Mouse (Mus musculus) hindbrain, embryonic 15.5 days (tissue): ENCODE measurements around the gene Atp2b4. TPM values are rescaled to one million over a fixed set of nuclear protein-coding genes. Genes with fewer than 3 reads are reported as not detected.
"Not testable (repeated sequence)": the region's sequence is repeated elsewhere in the genome, so short reads cannot be mapped to it uniquely, and the experiment has no call there.

Source experiments
- ATAC-seq: fragments of 200-750 bp; cut with Nextera tagmentation; 2 replicates; pipeline ENCODE4 v1.8.0; 2017; ENCODE audit warnings: low read depth, moderate number of reproducible peaks, moderate TSS enrichment; ENCODE audit not compliant: low FRiP score
- H3K27ac ChIP-seq: fragments of 300-500 bp; sonication (generic); replicated peaks from 2 replicates; pipeline ENCODE4 v1.5.1; 2015; ENCODE audit warnings: mild to moderate bottlenecking, inconsistent platforms
- H3K27me3 ChIP-seq: fragments of 300-500 bp; sonication (generic); 2 replicates; pipeline ENCODE4 v1.6.1; 2015; ENCODE audit warnings: control low read depth, inconsistent platforms
- H3K36me3 ChIP-seq: fragments of 300-500 bp; sonication (generic); 2 replicates; pipeline ENCODE4 v1.6.1; 2015; ENCODE audit warnings: control low read depth, inconsistent platforms
- H3K4me1 ChIP-seq: fragments of 300-500 bp; sonication (generic); replicated peaks from 2 replicates; pipeline ENCODE4 v1.6.1; 2015; ENCODE audit warnings: control low read depth, inconsistent platforms
- H3K4me2 ChIP-seq: fragments of 300-500 bp; sonication (generic); 2 replicates; pipeline ENCODE4 v1.6.1; 2015; ENCODE audit warnings: moderate library complexity, mild to moderate bottlenecking, inconsistent platforms
- H3K4me3 ChIP-seq: fragments of 300-500 bp; sonication (generic); 2 replicates; pipeline ENCODE4 v1.5.1; 2015; ENCODE audit warnings: mild to moderate bottlenecking, inconsistent platforms
- H3K9ac ChIP-seq: fragments of 300-500 bp; sonication (generic); 2 replicates; pipeline ENCODE4 v1.6.1; 2015; ENCODE audit warnings: inconsistent platforms
- H3K9me3 ChIP-seq: fragments of 300-500 bp; sonication (generic); 2 replicates; pipeline ENCODE4 v1.6.1; 2016; ENCODE audit warnings: control low read depth, inconsistent platforms
- WGBS: fragments of 180-500 bp; shearing (Covaris S2); methylation state at CpG from one replicate; pipeline ENCODE4 v1.1.7; 2015; 5-methylcytosine and 5-hydroxymethylcytosine counted together
- polyA plus RNA-seq: library from polyadenylated mRNA; unstranded; fragments of >200 nt; fragmentation: Nextera tagmentation; extraction: Ambion mirVana; gene quantifications from 2 replicates; pipeline ENCODE4 v1.2.1, GENCODE M21; 2015

Atp2b4 gene
- polyA plus RNA-seq, 1 experiment from 2014 or later: 11.8 TPM

DNA sequence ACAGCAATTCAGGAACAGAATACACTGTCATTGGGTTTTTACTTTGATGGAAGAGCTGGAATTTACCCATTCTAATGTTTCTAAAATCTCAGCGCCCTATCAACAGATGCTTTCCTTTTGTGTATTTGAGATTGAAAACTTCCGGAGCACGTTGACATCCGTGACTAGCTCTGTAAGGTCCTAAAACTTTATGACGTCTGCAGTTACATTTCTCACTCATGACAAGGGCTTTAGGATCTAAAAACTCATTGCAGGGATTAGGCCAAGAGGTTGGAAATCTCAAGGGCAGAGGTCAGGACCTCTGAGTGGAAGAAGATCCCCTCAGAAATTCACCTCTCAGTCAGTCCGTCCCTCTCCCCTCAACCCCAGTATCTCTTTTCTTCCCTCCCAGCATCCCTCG, 112.5 kb downstream of the Atp2b4 start:
- Histone ChIP-seq H3K27me3 (no peaks in the 10 kb centered on the region), H3K9ac (no peak overlapping the region), H3K27ac (no peak overlapping the region), H3K4me1 (no peaks in the 10 kb centered on the region), H3K4me3 (no peak overlapping the region), H3K4me2 (no peak overlapping the region), H3K36me3 (no peaks in the 10 kb centered on the region), H3K9me3 (no peaks in the 10 kb centered on the region)
- WGBS: 76% methylated on average over 7 of the region's 7 CpGs
- no peak for ATAC-seq

DNA sequence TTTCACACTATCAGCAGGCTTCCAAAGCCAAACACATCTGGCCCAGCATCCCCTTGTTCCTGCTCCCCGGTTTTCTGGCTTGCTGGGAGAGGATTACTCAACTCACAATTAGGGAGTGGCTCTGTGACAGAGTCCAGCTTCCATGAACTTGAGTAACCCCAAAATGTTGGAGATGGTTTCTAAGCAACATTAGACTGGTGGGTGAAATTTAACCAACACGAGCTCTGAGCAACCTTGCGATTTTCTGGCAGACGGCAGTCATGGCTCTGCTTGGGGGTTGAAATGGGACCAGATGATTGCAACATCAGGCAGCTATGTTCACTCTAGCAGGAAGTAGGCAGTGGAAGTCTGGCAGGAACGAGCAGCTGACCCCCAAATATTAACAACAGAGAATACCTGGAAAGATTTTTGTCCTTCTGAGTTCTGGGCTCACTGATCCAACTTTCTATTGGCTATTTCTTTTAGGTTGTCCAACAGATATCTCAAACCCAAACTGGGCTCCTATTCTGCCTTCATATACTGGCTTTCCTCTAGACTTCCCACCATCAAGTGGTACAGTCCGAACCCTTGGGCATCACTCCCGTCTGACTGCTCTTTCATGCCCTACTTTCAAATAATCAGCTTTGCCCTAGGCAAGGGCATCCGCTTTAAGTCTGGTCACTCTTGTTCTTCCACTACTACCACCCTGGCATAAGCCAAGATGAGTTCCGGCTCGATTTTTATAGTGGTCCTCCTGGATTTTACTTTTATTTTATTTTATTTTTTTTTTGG, 114.9 kb downstream of the Atp2b4 start:
- Histone ChIP-seq H3K9me3 (no peaks in the 10 kb centered on the region), H3K27ac (no peak overlapping the region), H3K27me3 (no peaks in the 10 kb centered on the region), H3K4me2 (no peak overlapping the region), H3K36me3 (no peaks in the 10 kb centered on the region), H3K4me3 (no peak overlapping the region), H3K4me1 (no peaks in the 10 kb centered on the region), H3K9ac (no peak overlapping the region)
- 79% methylated on average over 10 of the region's 10 CpGs for WGBS
- ATAC-seq: no peak

DNA sequence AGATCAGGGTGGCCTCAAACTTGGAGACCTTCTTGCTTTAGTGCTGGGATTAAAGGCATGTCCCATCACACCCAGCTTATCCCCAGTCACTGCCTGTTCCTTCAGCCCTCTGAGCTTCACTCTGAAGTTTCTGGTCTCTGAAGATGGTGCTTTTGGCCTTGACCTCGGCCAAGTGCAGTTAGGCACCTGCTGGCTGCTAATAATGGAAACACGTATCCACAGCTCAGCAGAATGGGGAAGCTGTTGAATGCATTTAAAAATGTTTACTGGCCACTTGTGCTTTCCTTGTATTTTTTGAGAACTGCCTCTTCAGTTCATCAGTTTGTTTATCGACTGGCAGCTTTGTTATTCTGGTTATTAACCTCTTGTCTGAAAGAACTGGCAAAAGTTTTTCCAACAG, 129.0 kb downstream of the Atp2b4 start:
- no peak for ATAC-seq
- Histone ChIP-seq H3K9me3 (no peaks in the 10 kb centered on the region), H3K4me1 (no peaks in the 10 kb centered on the region), H3K27me3 (no peaks in the 10 kb centered on the region), H3K4me2 (no peak overlapping the region), H3K36me3 (no peaks in the 10 kb centered on the region), H3K27ac (no peak overlapping the region), H3K9ac (no peak overlapping the region), H3K4me3 (no peak overlapping the region)
- WGBS: 73% methylated on average over 3 of the region's 3 CpGs

DNA sequence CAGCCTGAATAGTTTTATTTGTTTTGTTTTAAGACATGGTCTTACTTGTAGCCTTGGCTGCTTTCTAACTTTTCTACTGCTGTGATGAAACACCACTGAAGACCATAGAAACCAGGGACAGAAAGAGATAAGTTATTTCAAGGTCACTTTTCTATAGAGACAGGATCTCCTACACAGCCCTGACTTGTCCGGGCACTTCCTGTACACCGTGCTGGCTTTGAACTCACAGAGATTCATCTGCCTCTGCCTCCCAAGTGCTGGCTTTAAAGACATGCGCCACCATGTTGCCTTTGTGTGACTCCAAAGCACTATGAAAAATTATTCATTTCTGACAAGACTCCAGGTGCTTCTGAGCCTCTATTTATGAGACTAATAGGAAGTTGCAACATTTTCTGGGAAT, 129.6 kb downstream of the Atp2b4 start:
- no peak overlapping the region for H3K9ac ChIP-seq
- H3K4me1 ChIP-seq: no peaks in the 10 kb centered on the region
- no peaks in the 10 kb centered on the region for H3K27me3 ChIP-seq
- no peaks in the 10 kb centered on the region for H3K36me3 ChIP-seq
- H3K4me2 ChIP-seq: no peak overlapping the region
- H3K9me3 ChIP-seq: no peaks in the 10 kb centered on the region
- 94% methylated on average over 3 of the region's 3 CpGs for WGBS
- no peak for ATAC-seq
- H3K27ac ChIP-seq: no peak overlapping the region
- H3K4me3 ChIP-seq: no peak overlapping the region

DNA sequence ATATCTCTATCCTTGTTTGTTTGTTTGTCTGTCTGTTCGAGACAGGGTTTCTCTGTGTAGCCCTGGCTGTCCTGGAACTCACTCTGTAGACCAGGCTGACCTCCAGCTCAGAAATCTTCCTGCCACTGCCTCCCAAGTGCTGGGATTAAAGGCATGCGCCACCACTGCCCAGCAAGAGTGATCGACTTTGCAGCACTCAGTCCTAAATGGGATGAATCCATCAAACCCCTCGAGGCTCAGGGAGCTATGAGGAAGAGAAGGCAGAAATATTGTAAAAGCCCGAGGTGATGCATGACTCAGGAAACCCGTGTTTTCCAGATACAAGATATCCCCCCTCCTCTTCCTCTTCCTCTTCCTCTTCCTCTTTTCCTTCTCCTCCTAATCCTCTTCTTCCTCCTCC, 130.1 kb downstream of the Atp2b4 start:
- Histone ChIP-seq H3K36me3 (no peaks in the 10 kb centered on the region), H3K9ac (no peak overlapping the region), H3K27me3 (no peaks in the 10 kb centered on the region), H3K4me1 (no peaks in the 10 kb centered on the region), H3K4me2 (no peak overlapping the region), H3K4me3 (no peak overlapping the region), H3K27ac (no peak overlapping the region), H3K9me3 (no peaks in the 10 kb centered on the region)
- ATAC-seq: no peak
- 88% methylated on average over 6 of the region's 6 CpGs for WGBS

DNA sequence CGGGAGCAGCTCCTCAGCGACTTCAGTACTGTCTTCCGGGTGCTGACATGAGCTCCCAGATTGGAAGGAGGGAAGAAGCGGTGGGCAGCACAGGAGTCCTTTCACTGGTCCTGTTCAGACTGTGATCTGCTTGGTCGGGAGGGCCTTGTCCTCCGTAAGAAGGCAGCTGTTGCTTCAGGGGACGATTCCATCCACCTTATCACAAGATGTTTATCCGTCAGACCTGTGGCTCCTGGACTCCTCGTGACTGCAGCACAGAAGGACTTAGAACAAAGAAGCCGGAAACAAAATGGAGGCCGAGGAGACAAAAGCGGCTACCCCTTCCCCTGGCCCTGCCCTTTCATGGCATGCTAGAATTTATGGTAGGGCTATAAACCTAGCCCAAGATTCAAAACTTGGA, 130.7 kb downstream of the Atp2b4 start:
- ATAC-seq: no peak
- H3K36me3 ChIP-seq: no peaks in the 10 kb centered on the region
- 74% methylated on average over 12 of the region's 12 CpGs for WGBS
- H3K4me1 ChIP-seq: no peaks in the 10 kb centered on the region
- H3K4me2 ChIP-seq: no peak overlapping the region
- no peaks in the 10 kb centered on the region for H3K27me3 ChIP-seq
- H3K9me3 ChIP-seq: no peaks in the 10 kb centered on the region
- no peak overlapping the region for H3K9ac ChIP-seq
- no peak overlapping the region for H3K4me3 ChIP-seq
- H3K27ac ChIP-seq: no peak overlapping the region

DNA sequence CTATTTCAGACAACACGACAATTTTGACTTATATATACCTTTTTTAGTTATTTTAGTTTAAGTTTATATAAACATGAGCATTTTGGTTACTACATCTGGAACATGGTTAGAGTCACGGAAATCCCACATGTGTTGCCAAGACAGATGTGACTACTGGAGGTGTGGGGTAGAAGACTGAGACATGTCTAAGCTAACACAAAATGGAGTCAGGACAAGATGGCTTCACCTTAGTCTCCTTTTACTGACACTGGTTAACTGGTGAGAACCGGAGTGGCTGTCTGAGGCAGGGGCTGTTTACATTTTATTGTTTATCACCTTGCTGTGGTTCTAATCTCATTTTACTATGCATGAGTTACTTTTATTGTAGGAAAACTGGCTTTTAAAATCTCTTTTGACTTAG, 132.2 kb downstream of the Atp2b4 start:
- H3K9me3 ChIP-seq: no peaks in the 10 kb centered on the region
- no peaks in the 10 kb centered on the region for H3K36me3 ChIP-seq
- WGBS: 94% methylated on average over 3 of the region's 3 CpGs
- no peak overlapping the region for H3K4me2 ChIP-seq
- H3K4me1 ChIP-seq: no peaks in the 10 kb centered on the region
- no peak overlapping the region for H3K4me3 ChIP-seq
- H3K27me3 ChIP-seq: no peaks in the 10 kb centered on the region
- no peak overlapping the region for H3K9ac ChIP-seq
- ATAC-seq: no peak
- H3K27ac ChIP-seq: no peak overlapping the region

DNA sequence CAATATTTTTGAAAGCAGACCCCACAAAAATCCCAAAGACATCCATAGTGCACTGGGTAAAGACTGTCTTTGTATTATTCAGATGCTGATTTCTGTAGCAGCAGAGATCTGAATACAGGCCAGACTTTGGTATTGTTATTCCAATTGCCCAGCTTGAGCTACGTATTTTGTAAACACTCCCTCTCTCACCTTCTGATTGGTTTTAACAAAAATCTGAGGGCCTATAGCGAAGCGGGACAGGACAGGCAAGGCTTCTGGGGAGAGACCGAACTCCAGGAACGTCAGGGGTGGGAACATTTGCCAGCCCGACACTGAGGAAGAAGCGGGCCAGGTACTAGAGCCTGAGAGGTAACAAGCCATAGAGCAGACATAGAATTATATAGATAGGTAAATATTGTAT, 133.1 kb downstream of the Atp2b4 start:
- Histone ChIP-seq H3K36me3 (no peaks in the 10 kb centered on the region), H3K4me3 (no peak overlapping the region), H3K27me3 (no peaks in the 10 kb centered on the region), H3K4me2 (no peak overlapping the region), H3K27ac (no peak overlapping the region), H3K9me3 (no peaks in the 10 kb centered on the region), H3K4me1 (no peaks in the 10 kb centered on the region), H3K9ac (no peak overlapping the region)
- WGBS: 26% methylated on average over 7 of the region's 7 CpGs
- ATAC-seq: no peak

DNA sequence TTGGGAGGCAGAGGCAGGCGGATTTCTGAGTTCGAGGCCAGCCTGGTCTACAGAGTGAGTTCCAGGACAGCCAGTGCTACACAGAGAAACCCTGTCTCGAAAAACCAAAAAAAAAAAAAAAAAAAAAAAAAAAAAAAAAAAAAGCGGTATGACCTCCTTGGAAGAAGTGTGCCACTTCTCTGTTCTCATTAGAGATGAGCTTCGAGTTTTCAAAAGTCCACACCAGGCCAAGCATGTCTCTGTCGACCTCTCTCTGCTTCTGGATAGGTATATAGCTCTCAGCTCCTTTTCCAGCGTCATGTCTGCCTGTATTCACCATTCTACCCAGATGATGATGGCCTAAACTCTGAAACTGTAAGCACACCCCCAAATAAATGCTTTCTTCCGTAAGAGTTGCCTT, 135.1 kb downstream of the Atp2b4 start:
- H3K36me3 ChIP-seq, H3K27ac ChIP-seq, H3K9ac ChIP-seq, H3K27me3 ChIP-seq, H3K4me2 ChIP-seq, H3K9me3 ChIP-seq, ATAC-seq, H3K4me1 ChIP-seq, H3K4me3 ChIP-seq: not testable (repeated sequence)
- whole genome bisulfite sequencing: 81% methylated on average over 8 of the region's 8 CpGs

DNA sequence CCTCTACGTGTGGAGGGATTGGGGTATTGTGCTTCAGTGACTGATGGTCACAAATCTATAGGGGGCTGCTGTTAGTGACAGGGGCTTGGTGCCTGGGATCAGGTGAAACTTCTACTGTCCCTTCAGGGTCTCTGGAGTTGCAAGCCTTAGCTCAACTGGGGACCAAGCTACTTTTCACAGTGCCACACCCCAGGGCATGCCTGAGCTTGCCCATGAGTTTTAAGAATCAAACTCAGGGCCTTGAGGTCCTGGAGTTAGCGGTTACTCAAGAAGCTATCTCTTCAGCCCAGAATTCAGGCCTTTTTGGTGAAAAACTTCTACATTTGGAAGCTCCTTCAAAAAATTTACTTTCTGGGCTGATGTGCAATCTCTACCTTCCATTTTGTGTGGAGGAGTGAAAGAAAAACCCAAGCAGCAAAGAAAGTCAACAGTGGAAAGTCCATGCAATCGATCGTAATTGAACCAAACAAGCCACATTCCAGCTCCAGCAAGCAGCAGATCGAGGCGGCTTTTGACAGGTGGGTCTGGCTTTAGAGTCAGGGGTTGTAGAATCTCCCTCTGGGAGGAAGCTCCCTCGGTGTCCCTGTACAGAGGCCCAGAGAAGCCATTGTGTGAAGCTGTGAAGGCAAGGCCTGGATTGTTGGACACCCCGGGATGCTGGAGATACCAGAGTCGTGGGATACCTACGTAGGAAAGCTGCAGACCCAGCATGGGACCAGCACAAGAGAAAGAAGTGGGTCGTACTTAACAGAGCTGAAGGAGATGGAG, 136.5 kb downstream of the Atp2b4 start:
- Histone ChIP-seq H3K4me2 (no peak overlapping the region), H3K9me3 (no peaks in the 10 kb centered on the region), H3K9ac (no peak overlapping the region), H3K27me3 (no peaks in the 10 kb centered on the region), H3K4me1 (peaks cover 11% of the 10 kb centered on the region), H3K27ac (no peak overlapping the region), H3K4me3 (no peak overlapping the region), H3K36me3 (no peaks in the 10 kb centered on the region)
- no peak for ATAC-seq
- 60% methylated on average over 11 of the region's 11 CpGs for WGBS

DNA sequence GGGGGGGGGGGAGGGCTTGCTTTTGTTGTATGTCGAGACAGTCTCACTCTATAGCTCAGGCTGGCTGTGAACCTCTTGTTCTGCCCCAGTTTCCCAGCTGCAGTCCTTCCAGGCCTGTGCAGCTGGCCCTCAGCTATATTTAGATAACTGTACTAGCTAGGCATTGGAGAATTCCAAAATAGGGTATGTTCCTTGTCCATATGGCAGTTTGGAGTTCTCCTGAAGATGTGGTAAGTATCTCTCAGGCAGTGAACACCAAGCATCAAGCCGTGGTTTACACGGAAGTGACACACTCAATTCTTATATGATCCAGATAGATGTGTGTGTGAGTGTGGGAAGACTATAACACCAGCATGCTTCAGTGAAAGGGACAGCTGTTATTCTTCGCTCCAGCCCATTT, 137.4 kb downstream of the Atp2b4 start:
- H3K4me1 ChIP-seq: peaks cover 20% of the 10 kb centered on the region
- H3K9ac ChIP-seq: no peak overlapping the region
- no peak overlapping the region for H3K27ac ChIP-seq
- no peaks in the 10 kb centered on the region for H3K27me3 ChIP-seq
- no peak overlapping the region for H3K4me2 ChIP-seq
- no peaks in the 10 kb centered on the region for H3K36me3 ChIP-seq
- no peak for ATAC-seq
- no peaks in the 10 kb centered on the region for H3K9me3 ChIP-seq
- WGBS: 85% methylated on average over 4 of the region's 4 CpGs
- H3K4me3 ChIP-seq: no peak overlapping the region

DNA sequence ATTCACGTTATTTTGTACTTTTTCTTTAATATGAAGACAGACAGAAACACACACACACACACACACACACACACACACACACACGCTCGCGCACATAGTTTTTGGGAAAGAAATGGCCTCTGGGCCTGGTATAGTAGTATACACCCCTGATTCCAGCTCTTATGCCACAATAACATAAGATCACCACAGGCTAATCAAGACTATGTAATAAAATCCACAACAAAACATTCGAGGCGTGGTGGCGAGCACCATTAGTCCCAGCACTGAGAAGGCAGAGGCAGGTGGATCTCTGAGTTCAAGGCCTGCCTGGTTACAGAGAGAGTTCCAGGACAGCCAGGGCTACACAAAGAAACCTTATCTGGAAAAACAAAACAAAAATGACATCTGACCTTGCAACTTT, 137.9 kb downstream of the Atp2b4 start:
- 95% methylated on average over 7 of the region's 7 CpGs for WGBS
- Histone ChIP-seq H3K27me3 (no peaks in the 10 kb centered on the region), H3K4me2 (no peak overlapping the region), H3K27ac (no peak overlapping the region), H3K9me3 (no peaks in the 10 kb centered on the region), H3K4me3 (no peak overlapping the region), H3K9ac (no peak overlapping the region), H3K36me3 (no peaks in the 10 kb centered on the region), H3K4me1 (peaks cover 25% of the 10 kb centered on the region)
- no peak for ATAC-seq
